Mouse (Mus musculus) limb, embryonic 13.5 days (tissue): ENCODE results near the gene Zfp593. TPM values are rescaled to one million over a fixed set of nuclear protein-coding genes. Genes with fewer than 3 reads are reported as not detected.
A peak's percentile ranks its signal among the peaks of the same experiment; 100 is the strongest.

ENCODE experiments used
- ATAC-seq: fragments of 200-750 bp; cut with Nextera tagmentation; 2 replicates; pipeline ENCODE4 v1.8.0; 2017; ENCODE audit warnings: low read depth, moderate number of reproducible peaks, moderate TSS enrichment; ENCODE audit not compliant: low FRiP score
- H3K27ac ChIP-seq: fragments of 300-500 bp; sonication (generic); 2 replicates; pipeline ENCODE4 v1.5.1; 2015; ENCODE audit warnings: inconsistent platforms, mild to moderate bottlenecking, moderate library complexity
- H3K27me3 ChIP-seq: fragments of 300-500 bp; sonication (generic); 2 replicates; pipeline ENCODE4 v1.6.1; 2015; ENCODE audit warnings: mild to moderate bottlenecking, inconsistent platforms
- H3K36me3 ChIP-seq: fragments of 300-500 bp; sonication (generic); 2 replicates; pipeline ENCODE4 v1.6.1; 2015; ENCODE audit warnings: inconsistent platforms, mild to moderate bottlenecking, moderate library complexity
- H3K4me1 ChIP-seq: fragments of 300-500 bp; sonication (generic); 2 replicates; pipeline ENCODE4 v1.6.1; 2015; ENCODE audit warnings: inconsistent platforms
- H3K4me2 ChIP-seq: fragments of 300-500 bp; sonication (generic); replicated peaks from 2 replicates; pipeline ENCODE4 v1.6.1; 2015; ENCODE audit warnings: inconsistent platforms, mild to moderate bottlenecking, moderate library complexity
- H3K4me3 ChIP-seq: fragments of 300-500 bp; sonication (generic); 2 replicates; pipeline ENCODE4 v1.5.1; 2015; ENCODE audit warnings: moderate library complexity, mild to moderate bottlenecking, inconsistent platforms
- H3K9ac ChIP-seq: fragments of 300-500 bp; sonication (generic); 2 replicates; pipeline ENCODE4 v1.6.1; 2015; ENCODE audit warnings: mild to moderate bottlenecking, inconsistent platforms
- H3K9me3 ChIP-seq: fragments of 300-500 bp; sonication (generic); 2 replicates; pipeline ENCODE4 v1.6.1; 2016; ENCODE audit warnings: inconsistent platforms
- WGBS: fragments of 180-500 bp; shearing (Covaris S2); methylation state at CpG from one replicate; pipeline ENCODE4 v1.1.7; 2015; 5-methylcytosine and 5-hydroxymethylcytosine counted together
- polyA plus RNA-seq: library from polyadenylated mRNA; unstranded; fragments of >200 nt; fragmentation: Nextera tagmentation; extraction: Ambion mirVana; gene quantifications from 2 replicates; pipeline ENCODE4 v1.2.1, GENCODE M21; 2015

Gene Zfp593
- polyA plus RNA-seq, result 15.6 and 17.8 TPM in 2 replicates

DNA sequence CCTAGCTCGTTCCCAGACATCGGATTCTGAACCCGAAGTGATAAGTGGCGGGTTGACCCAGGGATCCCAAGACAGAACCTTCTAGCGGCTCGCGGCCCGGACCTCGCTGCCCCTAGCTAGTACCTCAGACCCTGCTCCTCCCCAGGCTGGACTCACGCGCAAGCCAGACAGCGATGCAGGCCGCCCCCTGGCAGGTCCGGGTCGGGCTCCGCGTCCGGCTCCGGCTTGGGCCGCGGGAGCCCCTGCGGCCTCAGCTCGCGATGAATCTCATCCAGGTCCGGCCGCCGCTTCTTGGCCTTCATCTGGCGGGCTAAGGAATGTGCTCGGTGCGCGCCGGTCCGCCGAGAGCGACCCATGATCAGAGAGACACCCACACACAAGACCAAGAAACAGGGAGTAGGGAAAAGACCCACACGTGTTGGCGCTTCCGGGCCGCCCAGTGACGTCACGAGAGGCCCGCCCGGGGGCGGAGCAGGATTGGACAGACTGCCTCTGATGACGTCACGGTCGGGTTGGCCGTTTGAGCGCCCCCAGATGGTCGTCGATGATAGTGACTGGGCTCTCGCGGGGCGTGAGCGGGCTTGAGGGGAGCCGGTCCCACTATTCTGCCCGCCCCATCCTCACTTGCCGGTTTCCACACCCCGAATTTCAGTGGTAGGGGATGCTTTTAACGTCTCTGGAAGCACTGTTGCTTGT lies at the start of gene Zfp593:
Gene Zfp593, minus strand, starts transcription at position 445 of the 696 bp plus-strand sequence.
- no peaks in the 10 kb centered on the region for H3K9me3 ChIP-seq
- peaks cover 42% of the 10 kb centered on the region for H3K27me3 ChIP-seq
- peak within 1 kb of the TSS; percentile 87 for H3K9ac ChIP-seq
- H3K27ac ChIP-seq, result no peak within 1 kb of the TSS
- H3K36me3 ChIP-seq, result 0 out of 2 replicates have a peak, but pooled peaks cover 4% of the 10 kb centered on the region
- peak; percentile 78 for ATAC-seq
- peak within 1 kb of the TSS; percentile 86 for H3K4me3 ChIP-seq
- peaks cover 32% of the 10 kb centered on the region for H3K4me1 ChIP-seq
- WGBS, result under 1% methylated on average over 60 of the region's 60 CpGs
- H3K4me2 ChIP-seq, result peak within 1 kb of the TSS; percentile 90

DNA sequence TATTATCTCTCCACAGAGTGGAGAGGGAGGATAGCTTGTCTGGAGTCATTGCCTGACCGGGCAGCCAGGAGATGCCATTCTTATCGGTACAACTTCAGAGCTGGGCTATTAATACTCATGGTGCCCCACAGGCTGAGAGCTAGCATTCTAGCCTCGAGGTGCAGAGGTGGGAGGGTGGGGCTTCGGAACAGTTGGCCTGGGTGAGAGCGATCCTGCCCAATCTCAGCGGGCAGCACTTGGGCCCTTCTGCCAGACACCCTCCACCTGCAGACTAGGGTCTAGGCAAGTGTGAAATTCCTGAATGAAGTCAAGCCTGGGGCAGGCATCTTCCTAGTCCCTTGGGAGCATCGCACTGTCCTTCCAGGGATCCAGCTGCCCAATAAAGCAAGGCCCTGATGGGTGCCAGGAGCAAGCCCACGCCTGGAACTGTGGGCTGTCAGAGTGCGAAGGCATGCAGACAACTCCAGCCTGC lies 48.3 kb upstream of the Zfp593 start:
- Histone ChIP-seq H3K4me2 (no peak overlapping the region), H3K9me3 (peaks cover 4% of the 10 kb centered on the region; the same call in 1 of the 2 replicates), H3K9ac (no peak overlapping the region), H3K4me1 (peaks cover 4% of the 10 kb centered on the region), H3K4me3 (no peak overlapping the region), H3K36me3 (no peaks in the 10 kb centered on the region), H3K27me3 (peaks cover 17% of the 10 kb centered on the region), H3K27ac (no peak overlapping the region)
- no peak for ATAC-seq
- 60% methylated on average over 9 of the region's 9 CpGs for WGBS

DNA sequence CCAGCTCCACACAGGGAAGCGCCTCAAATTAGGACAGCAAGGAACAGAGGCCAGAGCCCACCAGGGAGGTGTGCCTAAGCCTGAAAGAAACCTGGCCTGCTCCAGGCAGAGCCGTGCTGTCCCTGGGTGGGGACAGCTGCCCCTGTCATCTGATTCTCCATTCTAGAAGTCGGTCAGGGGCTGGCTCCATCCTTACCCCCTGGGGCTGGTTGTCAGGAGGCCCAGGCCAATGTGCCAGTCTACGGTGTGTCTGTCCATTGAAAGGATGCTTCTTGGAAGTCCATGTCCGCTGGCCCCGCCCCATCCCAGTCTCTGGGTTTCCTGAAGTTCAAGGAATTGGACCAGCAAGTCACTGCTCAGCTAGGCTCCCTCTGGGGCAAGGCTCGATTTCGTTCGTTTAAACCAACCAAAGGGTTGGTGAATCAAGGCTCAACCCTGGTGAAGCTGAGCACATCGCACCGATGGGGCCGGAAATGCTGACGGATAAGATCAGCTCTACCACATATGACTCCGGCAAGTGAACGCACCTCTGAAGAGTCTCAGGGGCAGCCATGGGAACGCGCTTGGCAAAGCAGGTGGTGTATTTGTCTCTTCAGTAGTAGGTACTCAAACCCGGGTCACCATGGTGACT lies 47.8 kb upstream of the Zfp593 start:
- Histone ChIP-seq H3K36me3 (no peaks in the 10 kb centered on the region), H3K4me1 (peaks cover 9% of the 10 kb centered on the region), H3K9me3 (peaks cover 4% of the 10 kb centered on the region; the same call in 1 of the 2 replicates), H3K9ac (no peak overlapping the region), H3K27me3 (peaks cover 17% of the 10 kb centered on the region), H3K4me2 (no peak overlapping the region), H3K27ac (no peak overlapping the region), H3K4me3 (no peak overlapping the region)
- 72% methylated on average over 18 of the region's 18 CpGs for WGBS
- ATAC-seq, result no peak

DNA sequence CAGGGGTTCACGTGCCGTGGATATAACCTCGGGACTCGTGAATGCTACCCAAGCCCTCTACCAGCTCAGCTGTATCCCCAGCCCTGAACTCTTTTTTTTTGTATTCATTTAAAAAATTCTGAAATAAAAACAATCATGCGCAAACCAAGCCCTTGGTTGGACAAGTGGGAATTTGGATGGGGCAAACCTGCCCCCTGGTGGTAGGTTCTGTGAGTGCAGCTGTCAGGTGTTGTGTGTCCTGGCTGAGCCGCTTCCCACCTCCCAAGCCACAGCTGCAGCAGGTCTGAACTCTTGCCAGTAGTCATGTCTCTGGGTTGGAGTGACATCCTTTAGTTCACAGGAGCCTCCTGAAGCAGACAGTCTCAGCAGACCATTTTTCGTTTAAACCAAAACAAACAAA lies 46.7 kb upstream of the Zfp593 start:
- Histone ChIP-seq H3K9ac (no peak overlapping the region), H3K4me1 (peaks cover 12% of the 10 kb centered on the region), H3K4me2 (no peak overlapping the region), H3K36me3 (no peaks in the 10 kb centered on the region), H3K27ac (no peak overlapping the region), H3K27me3 (peaks cover 17% of the 10 kb centered on the region), H3K4me3 (no peak overlapping the region), H3K9me3 (peaks cover 4% of the 10 kb centered on the region; the same call in 1 of the 2 replicates)
- WGBS, result 22% methylated on average over 7 of the region's 7 CpGs
- no peak for ATAC-seq

DNA sequence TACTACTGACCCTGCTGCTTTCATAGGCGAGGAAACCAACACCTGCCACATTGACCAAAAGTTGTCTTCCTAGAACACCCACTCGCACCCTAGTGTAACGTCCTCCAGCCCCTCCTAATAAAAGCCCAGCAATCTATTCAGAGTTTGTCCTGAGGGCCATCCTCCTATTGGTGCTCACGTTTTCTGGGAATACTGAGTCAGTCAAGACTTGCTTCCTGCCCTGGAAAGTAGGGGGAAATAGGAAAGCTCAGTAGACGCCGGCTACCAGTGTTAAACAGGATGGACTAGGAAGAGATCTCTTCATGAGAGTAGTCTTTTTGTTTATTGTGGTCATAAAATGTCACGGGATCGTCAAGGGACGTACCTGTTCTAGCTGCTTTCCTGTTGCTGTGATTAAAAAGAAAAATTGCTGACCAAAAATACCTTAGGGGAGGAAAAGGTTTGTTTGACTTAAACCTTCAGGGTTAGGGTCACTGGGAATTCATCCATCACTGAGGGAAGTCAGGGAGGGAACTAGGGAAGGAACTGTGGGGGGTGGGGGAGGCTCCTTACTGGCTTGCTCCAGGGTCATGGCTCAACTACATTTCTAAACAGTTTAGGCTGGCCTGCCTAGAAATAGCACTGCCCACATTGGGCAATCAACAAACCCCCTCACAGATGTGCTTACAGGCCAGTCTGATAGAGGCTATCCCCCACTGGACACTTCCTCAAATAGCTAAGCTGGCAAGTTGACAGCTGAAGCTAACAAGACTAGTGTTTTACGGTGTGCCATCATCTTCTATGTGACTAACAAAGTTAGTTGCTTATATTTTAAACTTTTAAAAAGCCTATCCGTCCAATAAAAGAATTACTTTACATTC lies 43.2 kb upstream of the Zfp593 start:
- 26% methylated on average over 11 of the region's 11 CpGs for WGBS
- Histone ChIP-seq H3K27ac (peak overlapping the region; percentile 99; the same call in 1 of the 2 replicates), H3K4me3 (peak overlapping the region; percentile 93), H3K36me3 (peaks cover 8% of the 10 kb centered on the region), H3K27me3 (peaks cover 10% of the 10 kb centered on the region), H3K9ac (peak overlapping the region; percentile 99), H3K9me3 (no peaks in the 10 kb centered on the region), H3K4me2 (peak overlapping the region; percentile 96), H3K4me1 (peaks cover 22% of the 10 kb centered on the region)
- no peak for ATAC-seq

DNA sequence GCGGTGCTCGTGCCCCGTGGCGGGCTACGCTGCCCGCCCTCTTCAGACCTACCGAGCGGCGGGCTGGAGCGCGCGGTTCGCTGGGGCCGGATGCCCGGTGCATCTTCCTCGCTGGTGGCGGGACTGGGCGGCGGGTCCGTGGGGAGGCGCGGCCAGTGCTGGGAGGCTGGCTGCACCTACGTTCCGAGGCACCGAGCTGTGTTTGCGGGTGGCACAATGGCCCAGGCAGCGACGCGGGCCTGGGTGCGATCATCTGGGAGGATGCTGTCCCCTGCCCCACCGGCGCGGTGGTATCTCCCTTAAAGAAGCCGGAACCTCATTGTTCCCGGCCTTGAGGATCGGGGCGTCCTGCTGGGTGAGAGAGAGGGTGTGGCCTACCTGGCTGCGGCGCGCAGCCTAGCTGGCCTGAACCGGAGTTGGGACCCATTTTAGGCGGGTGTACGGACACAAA lies 42.2 kb upstream of the Zfp593 start, which contains the start of gene Pdik1l:
Gene Pdik1l, minus strand, starts transcription at position 321 of the 451 bp plus-strand sequence.
- H3K9me3 ChIP-seq, result no peaks in the 10 kb centered on the region
- peak; percentile 75 for ATAC-seq
- peak within 1 kb of the TSS; percentile 99 for H3K9ac ChIP-seq
- peaks cover 18% of the 10 kb centered on the region for H3K36me3 ChIP-seq
- H3K27ac ChIP-seq, result peak within 1 kb of the TSS; percentile 99
- H3K4me2 ChIP-seq, result peak within 1 kb of the TSS; percentile 96
- peaks cover 1% of the 10 kb centered on the region for H3K27me3 ChIP-seq
- H3K4me1 ChIP-seq, result peaks cover 22% of the 10 kb centered on the region
- H3K4me3 ChIP-seq, result peak within 1 kb of the TSS; percentile 93
- under 1% methylated on average over 43 of the region's 43 CpGs for WGBS

DNA sequence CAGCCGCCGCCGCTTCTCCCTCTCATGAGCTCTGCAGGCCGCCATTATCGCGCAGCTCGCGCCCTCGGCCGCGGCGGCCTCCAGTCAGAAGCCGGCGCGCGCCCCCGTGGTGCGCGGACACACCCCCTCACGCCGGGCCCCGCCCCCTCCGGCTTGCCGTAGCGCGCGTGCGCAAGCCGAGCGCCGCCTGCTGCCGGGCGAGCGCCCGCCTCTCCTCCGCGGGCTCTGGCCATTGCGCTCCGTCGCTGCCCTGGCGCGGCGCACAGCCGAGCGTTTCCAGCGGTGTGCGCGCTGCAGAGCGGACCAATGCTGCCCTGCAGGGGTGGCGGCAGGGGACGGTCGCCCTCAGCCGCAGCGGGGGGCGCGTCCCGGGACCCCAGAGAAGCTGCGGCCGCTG lies 41.8 kb upstream of the Zfp593 start:
- H3K9me3 ChIP-seq, result no peaks in the 10 kb centered on the region
- H3K4me1 ChIP-seq, result peaks cover 22% of the 10 kb centered on the region
- H3K27ac ChIP-seq, result peak overlapping the region; percentile 99
- peak overlapping the region; percentile 96 for H3K4me2 ChIP-seq
- H3K36me3 ChIP-seq, result peaks cover 22% of the 10 kb centered on the region
- H3K9ac ChIP-seq, result peak overlapping the region; percentile 99
- ATAC-seq, result peak; percentile 94
- H3K27me3 ChIP-seq, result no peaks in the 10 kb centered on the region
- under 1% methylated on average over 57 of the region's 59 CpGs for WGBS
- peak overlapping the region; percentile 93 for H3K4me3 ChIP-seq

DNA sequence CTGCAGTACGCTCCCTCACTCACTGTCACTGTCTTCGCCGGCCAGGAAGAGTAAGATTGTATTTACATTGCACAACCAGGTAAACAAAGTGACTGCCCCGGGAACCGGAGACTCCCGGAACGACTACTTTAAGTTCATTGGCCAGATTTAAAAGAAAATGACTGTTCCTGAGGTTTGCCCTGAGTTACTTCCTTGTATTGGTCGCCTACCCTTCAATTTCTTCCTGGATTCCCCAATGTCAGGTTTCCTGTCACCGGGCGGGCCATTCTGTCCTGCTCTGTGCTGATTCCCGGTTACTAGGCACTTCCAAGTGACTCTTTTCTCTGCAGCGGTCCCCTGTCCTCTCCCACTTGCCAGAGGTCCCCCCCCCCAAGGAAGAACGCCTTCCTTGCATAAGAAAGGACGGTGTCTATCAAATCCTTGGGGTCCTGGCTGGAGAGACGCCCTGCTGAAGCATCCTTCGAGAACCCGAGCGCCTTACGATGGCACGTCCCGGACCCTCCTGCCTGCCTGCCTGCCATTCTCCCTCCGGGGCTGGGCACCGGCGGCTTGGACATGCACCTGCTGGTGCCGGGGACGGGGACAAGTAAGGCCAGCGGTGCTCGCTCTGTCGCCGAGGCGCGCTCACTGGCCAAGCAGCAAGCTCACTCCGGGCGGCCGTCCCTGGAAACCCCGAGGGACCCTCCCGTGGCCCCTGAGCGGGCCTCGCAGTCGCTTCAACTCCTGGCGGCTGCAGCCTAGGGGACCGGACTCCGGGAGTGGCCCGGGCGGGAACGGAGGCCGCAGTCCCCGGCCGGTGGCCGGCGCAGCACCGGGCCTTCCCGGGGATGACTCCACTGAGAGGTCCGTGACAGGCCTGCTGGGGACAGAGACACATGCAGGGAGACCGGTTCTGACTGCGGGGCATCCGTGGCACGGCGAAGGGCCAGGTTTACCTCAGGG lies 41.1 kb upstream of the Zfp593 start:
- Histone ChIP-seq H3K36me3 (peaks cover 27% of the 10 kb centered on the region), H3K4me3 (peak overlapping the region; percentile 93), H3K4me2 (peak overlapping the region; percentile 96), H3K4me1 (peaks cover 22% of the 10 kb centered on the region), H3K27ac (peak overlapping the region; percentile 63; the same call in 1 of the 2 replicates), H3K27me3 (no peaks in the 10 kb centered on the region), H3K9me3 (no peaks in the 10 kb centered on the region), H3K9ac (peak overlapping the region; percentile 99)
- WGBS, result 3% methylated on average over 59 of the region's 59 CpGs
- peak; percentile 37 for ATAC-seq

DNA sequence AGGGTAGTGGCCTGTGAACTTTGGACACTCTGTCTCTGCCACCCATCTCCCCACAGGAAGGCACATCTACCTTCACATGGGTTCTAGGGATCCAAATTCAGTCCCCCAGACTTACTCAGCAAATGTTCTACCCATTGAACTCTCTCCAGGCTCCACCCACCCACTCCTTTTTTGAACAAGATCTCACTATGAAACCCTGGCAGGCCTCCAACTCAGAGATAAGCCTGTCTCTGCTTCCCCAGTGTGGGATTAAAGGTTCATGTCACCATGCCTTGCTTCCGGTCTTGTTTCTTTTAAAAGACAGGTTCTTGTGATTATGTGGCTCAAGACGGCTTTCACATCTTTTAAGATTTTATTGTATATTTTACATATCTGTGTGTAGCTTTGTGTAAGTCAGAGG lies 39.5 kb upstream of the Zfp593 start:
- Histone ChIP-seq H3K9ac (no peak overlapping the region), H3K4me2 (no peak overlapping the region), H3K36me3 (peaks cover 42% of the 10 kb centered on the region), H3K9me3 (no peaks in the 10 kb centered on the region), H3K4me3 (no peak overlapping the region), H3K27me3 (no peaks in the 10 kb centered on the region), H3K27ac (no peak overlapping the region), H3K4me1 (peaks cover 22% of the 10 kb centered on the region)
- no peak for ATAC-seq
- whole genome bisulfite sequencing, result 94% methylated on average over 2 of the region's 2 CpGs

DNA sequence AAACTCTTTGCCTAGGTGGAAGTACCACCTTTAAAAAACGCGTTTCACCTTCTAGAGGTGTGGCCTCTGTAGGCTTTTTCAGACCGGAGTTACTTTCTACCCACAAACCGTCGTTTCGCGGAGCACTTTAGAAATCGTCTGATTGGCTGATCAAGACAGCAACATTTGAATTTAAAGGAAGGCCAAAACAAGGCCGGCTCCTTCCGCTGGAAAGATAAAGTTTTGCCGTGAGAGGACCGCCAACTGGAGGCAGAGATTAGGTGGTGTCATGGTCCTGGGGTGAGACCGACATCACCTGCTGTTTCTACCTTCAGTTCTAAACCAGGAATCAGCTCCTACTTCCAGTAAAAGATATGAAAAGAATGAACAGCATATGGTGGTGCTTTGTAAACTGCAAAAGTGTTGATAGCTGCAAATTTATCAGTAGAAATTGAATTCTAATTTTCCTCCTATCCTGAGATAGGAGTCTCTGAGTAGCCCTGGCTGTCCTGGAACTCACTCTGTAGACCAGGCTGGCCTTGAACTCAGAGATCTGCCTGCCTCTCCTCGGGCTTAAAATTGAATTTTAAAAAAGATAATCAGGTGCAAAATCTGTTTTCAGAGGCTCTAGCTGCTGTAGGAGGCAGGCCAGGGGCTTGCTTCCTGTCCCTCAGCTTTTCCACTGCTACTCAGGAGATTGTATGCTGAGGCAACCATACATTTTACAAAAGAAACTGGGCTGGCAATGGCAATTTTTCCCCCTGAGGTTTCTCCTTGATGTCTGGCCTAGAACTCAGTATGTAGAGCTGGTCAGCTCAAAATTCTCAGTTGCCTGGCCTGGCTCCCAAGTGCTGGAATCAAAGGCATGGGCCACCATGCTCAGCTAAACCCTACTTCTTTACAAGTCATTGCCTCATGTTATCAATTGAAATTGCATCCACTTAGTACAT lies 28.3 kb upstream of the Zfp593 start:
- H3K4me3 ChIP-seq, result peak overlapping the region; percentile 16
- WGBS, result 6% methylated on average over 14 of the region's 14 CpGs
- H3K4me1 ChIP-seq, result no peaks in the 10 kb centered on the region; the same call in 1 of the 2 replicates
- no peak for ATAC-seq
- H3K27me3 ChIP-seq, result no peaks in the 10 kb centered on the region
- H3K9me3 ChIP-seq, result no peaks in the 10 kb centered on the region
- peaks cover 29% of the 10 kb centered on the region for H3K36me3 ChIP-seq
- H3K27ac ChIP-seq, result no peak overlapping the region
- H3K9ac ChIP-seq, result peak overlapping the region; percentile 9; the same call in 1 of the 2 replicates
- peak overlapping the region; percentile 54 for H3K4me2 ChIP-seq
